Mouse (Mus musculus): ENCODE data around the gene Tnks1bp1.

DNA sequence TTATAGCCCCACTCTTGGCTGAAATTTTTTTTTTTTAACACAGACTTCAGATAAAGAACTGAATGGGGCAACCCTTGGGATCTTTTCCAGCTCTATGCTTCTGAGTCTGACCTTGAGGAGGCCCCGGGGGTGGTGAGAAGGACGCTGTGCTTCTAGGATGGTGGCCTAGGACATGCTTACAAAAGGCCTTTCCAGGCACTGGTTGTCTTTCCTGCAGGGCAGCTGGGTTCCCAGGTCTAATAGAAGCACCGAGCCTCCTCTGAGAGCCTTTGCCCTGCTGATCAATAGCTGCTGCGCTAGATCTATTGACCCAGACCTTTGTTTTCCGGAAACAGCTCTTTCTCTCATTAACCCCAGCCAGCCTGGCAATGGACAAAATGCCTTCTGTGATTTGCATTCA lies 48.1 kb downstream of the Tnks1bp1 start:
- TF ChIP-seq CTCF (IDR thresholded peaks at IDR 0.05; ENCODE audit: extremely low read depth, insufficient read depth, low read length) = no peak
- TF ChIP-seq POLR2A (IDR thresholded peaks at IDR 0.05; ENCODE audit: extremely low read depth, insufficient read depth, low read length) = no peak

All from cortical plate, adult 2 months (tissue).